Mouse (Mus musculus) lung, embryonic 16.5 days (tissue): ENCODE data around the gene Shisa6. TPM values are rescaled to one million over a fixed set of nuclear protein-coding genes. Genes with fewer than 3 reads are reported as not detected.

Experiments used
- ATAC-seq: fragments of 200-750 bp; cut with Nextera tagmentation; 2 replicates; pipeline ENCODE4 v1.8.0; 2017; ENCODE audit warnings: low read depth, mild to moderate bottlenecking, moderate library complexity
- H3K27ac ChIP-seq: fragments of 300-500 bp; sonication (generic); 2 replicates; pipeline ENCODE4 v1.5.1; 2014; ENCODE audit warnings: mild to moderate bottlenecking, control low read depth, low read length
- H3K27me3 ChIP-seq: fragments of 300-500 bp; sonication (generic); 2 replicates; pipeline ENCODE4 v1.6.1; 2014; ENCODE audit warnings: low read depth, low read length, mixed read lengths; ENCODE audit not compliant: control insufficient read depth, insufficient read depth
- H3K36me3 ChIP-seq: fragments of 300-500 bp; sonication (generic); 2 replicates; pipeline ENCODE4 v1.6.1; 2014; ENCODE audit warnings: low read length; ENCODE audit not compliant: control insufficient read depth, insufficient read depth
- H3K4me1 ChIP-seq: fragments of 300-500 bp; sonication (generic); replicated peaks from 2 replicates; pipeline ENCODE4 v1.6.1; 2014; ENCODE audit warnings: low read length, mixed read lengths; ENCODE audit not compliant: control insufficient read depth, insufficient read depth
- H3K4me2 ChIP-seq: fragments of 300-500 bp; sonication (generic); 2 replicates; pipeline ENCODE4 v1.6.1; 2014; ENCODE audit warnings: low read depth, low read length, control low read depth
- H3K4me3 ChIP-seq: fragments of 300-500 bp; sonication (generic); 2 replicates; pipeline ENCODE4 v1.5.1; 2014; ENCODE audit warnings: mild to moderate bottlenecking, low read length, control low read depth
- H3K9ac ChIP-seq: fragments of 300-500 bp; sonication (generic); 2 replicates; pipeline ENCODE4 v1.6.1; 2014; ENCODE audit warnings: low read length, control low read depth
- H3K9me3 ChIP-seq: fragments of 300-500 bp; sonication (generic); 2 replicates; pipeline ENCODE4 v1.6.1; 2016; ENCODE audit warnings: low read length; ENCODE audit not compliant: control insufficient read depth
- WGBS: fragments of 180-500 bp; shearing (Covaris S2); extraction: QIAGEN DNeasy Blood & Tissue Kit; methylation state at CpG from one replicate; pipeline ENCODE4 v1.1.7; 2014; 5-methylcytosine and 5-hydroxymethylcytosine counted together
- polyA plus RNA-seq: library from polyadenylated mRNA; unstranded; fragments of >200 nt; fragmentation: Nextera tagmentation; extraction: Ambion mirVana; gene quantifications from 2 replicates; pipeline ENCODE4 v1.2.1, GENCODE M21; 2015

The Shisa6 gene
- polyA plus RNA-seq, 1 experiment from 2014 or later, result 0.21 TPM

- Histone ChIP-seq H3K9me3 (no peaks in the 10 kb centered on the region), H3K36me3 (no peaks in the 10 kb centered on the region), H3K27ac (no peak overlapping the region), H3K4me2 (no peak overlapping the region), H3K27me3 (no peaks in the 10 kb centered on the region), H3K4me3 (no peak overlapping the region), H3K9ac (no peak overlapping the region), H3K4me1 (no peaks in the 10 kb centered on the region)
- no peak for ATAC-seq
- WGBS, result 69% methylated on average over 2 of the region's 2 CpGs
Observed at GRCm38 (mm10) chr11:66274707-66275081, 251.1 kb downstream of the Shisa6 start.

- 70% methylated on average over 8 of the region's 8 CpGs for WGBS
Observed at GRCm38 (mm10) chr11:66273904-66274706, 251.7 kb downstream of the Shisa6 start.

GRCm38 (mm10) chr11:66267029-66267428 is 258.7 kb downstream of the Shisa6 start:
- Histone ChIP-seq H3K27ac (no peak overlapping the region), H3K9me3 (no peaks in the 10 kb centered on the region), H3K4me3 (no peak overlapping the region), H3K9ac (no peak overlapping the region), H3K36me3 (no peaks in the 10 kb centered on the region), H3K27me3 (no peaks in the 10 kb centered on the region), H3K4me2 (no peak overlapping the region), H3K4me1 (0 out of 2 replicates have a peak, but pooled peaks cover 3% of the 10 kb centered on the region)
- ATAC-seq, result no peak
- 58% methylated on average over 3 of the region's 3 CpGs for WGBS

More at GRCm38 (mm10) chr11:66273904-66274706, 251.7 kb downstream of the Shisa6 start:
- H3K27ac ChIP-seq, result no peak overlapping the region
- no peak overlapping the region for H3K4me3 ChIP-seq
- H3K4me2 ChIP-seq, result no peak overlapping the region
- no peak overlapping the region for H3K9ac ChIP-seq
- H3K9me3 ChIP-seq, result no peaks in the 10 kb centered on the region
- no peaks in the 10 kb centered on the region for H3K27me3 ChIP-seq
- no peaks in the 10 kb centered on the region for H3K4me1 ChIP-seq
- no peak for ATAC-seq
- H3K36me3 ChIP-seq, result no peaks in the 10 kb centered on the region

GRCm38 (mm10) chr11:66265336-66265990 is 260.3 kb downstream of the Shisa6 start:
- Histone ChIP-seq H3K4me3 (no peak overlapping the region), H3K9ac (no peak overlapping the region), H3K4me2 (no peak overlapping the region), H3K4me1 (0 out of 2 replicates have a peak, but pooled peaks cover 3% of the 10 kb centered on the region), H3K27me3 (no peaks in the 10 kb centered on the region), H3K36me3 (no peaks in the 10 kb centered on the region), H3K27ac (no peak overlapping the region), H3K9me3 (no peaks in the 10 kb centered on the region)
- ATAC-seq, result peak; percentile 94
- WGBS, result 23% methylated on average over 1 of the region's 1 CpGs

GRCm38 (mm10) chr11:66260205-66260604 is 265.6 kb downstream of the Shisa6 start:
- H3K27ac ChIP-seq, result no peak overlapping the region
- 0 out of 2 replicates have a peak, but pooled peaks cover 3% of the 10 kb centered on the region for H3K4me1 ChIP-seq
- no peak for ATAC-seq
- H3K4me3 ChIP-seq, result no peak overlapping the region
- no peaks in the 10 kb centered on the region for H3K9me3 ChIP-seq
- 70% methylated on average over 2 of the region's 2 CpGs for WGBS
- H3K36me3 ChIP-seq, result no peaks in the 10 kb centered on the region
- no peak overlapping the region for H3K4me2 ChIP-seq
- no peaks in the 10 kb centered on the region for H3K27me3 ChIP-seq
- H3K9ac ChIP-seq, result no peak overlapping the region

GRCm38 (mm10) chr11:66258851-66259250 is 266.9 kb downstream of the Shisa6 start:
- Histone ChIP-seq H3K36me3 (no peaks in the 10 kb centered on the region), H3K4me1 (no peaks in the 10 kb centered on the region), H3K27me3 (no peaks in the 10 kb centered on the region), H3K4me3 (no peak overlapping the region), H3K27ac (no peak overlapping the region), H3K9ac (no peak overlapping the region), H3K4me2 (no peak overlapping the region), H3K9me3 (no peaks in the 10 kb centered on the region)
- ATAC-seq, result no peak
- WGBS, result 9% methylated on average over 3 of the region's 3 CpGs

GRCm38 (mm10) chr11:66247115-66247514 is 278.6 kb downstream of the Shisa6 start:
- H3K4me1 ChIP-seq, result no peaks in the 10 kb centered on the region
- no peak overlapping the region for H3K27ac ChIP-seq
- H3K9me3 ChIP-seq, result no peaks in the 10 kb centered on the region
- no peak for ATAC-seq
- no peak overlapping the region for H3K4me2 ChIP-seq
- no peak overlapping the region for H3K9ac ChIP-seq
- no peaks in the 10 kb centered on the region for H3K27me3 ChIP-seq
- 66% methylated on average over 5 of the region's 5 CpGs for WGBS
- H3K36me3 ChIP-seq, result no peaks in the 10 kb centered on the region
- no peak overlapping the region for H3K4me3 ChIP-seq

- Histone ChIP-seq H3K9ac (no peak overlapping the region), H3K4me3 (no peak overlapping the region), H3K27me3 (no peaks in the 10 kb centered on the region), H3K36me3 (no peaks in the 10 kb centered on the region), H3K27ac (no peak overlapping the region), H3K4me1 (no peaks in the 10 kb centered on the region), H3K9me3 (no peaks in the 10 kb centered on the region), H3K4me2 (no peak overlapping the region)
- ATAC-seq, result no peak
- 66% methylated on average over 2 of the region's 2 CpGs for WGBS
Observed at GRCm38 (mm10) chr11:66236557-66236956, 289.2 kb downstream of the Shisa6 start.

- H3K36me3 ChIP-seq, result no peaks in the 10 kb centered on the region
- no peak for ATAC-seq
- WGBS, result 27% methylated on average over 1 of the region's 1 CpGs
- H3K9ac ChIP-seq, result no peak overlapping the region
- H3K9me3 ChIP-seq, result no peaks in the 10 kb centered on the region
- no peak overlapping the region for H3K27ac ChIP-seq
- no peaks in the 10 kb centered on the region for H3K4me1 ChIP-seq
- no peak overlapping the region for H3K4me2 ChIP-seq
- no peaks in the 10 kb centered on the region for H3K27me3 ChIP-seq
- no peak overlapping the region for H3K4me3 ChIP-seq
Observed at GRCm38 (mm10) chr11:66232891-66233290, 292.9 kb downstream of the Shisa6 start.
